Mouse (Mus musculus) stomach, postnatal 0 days (tissue): ENCODE results near the gene Ccsap.

ENCODE experiments used
- CTCF ChIP-seq: IDR thresholded peaks from 2 replicates; pipeline ENCODE4 v1.5.1; 2016; ENCODE audit warnings: antibody characterized with exemption, low read depth, mild to moderate bottlenecking, moderate library complexity
- EP300 ChIP-seq: optimal IDR thresholded peaks from 2 replicates; pipeline ENCODE3; 2016; ENCODE audit warnings: antibody characterized with exemption

DNA sequence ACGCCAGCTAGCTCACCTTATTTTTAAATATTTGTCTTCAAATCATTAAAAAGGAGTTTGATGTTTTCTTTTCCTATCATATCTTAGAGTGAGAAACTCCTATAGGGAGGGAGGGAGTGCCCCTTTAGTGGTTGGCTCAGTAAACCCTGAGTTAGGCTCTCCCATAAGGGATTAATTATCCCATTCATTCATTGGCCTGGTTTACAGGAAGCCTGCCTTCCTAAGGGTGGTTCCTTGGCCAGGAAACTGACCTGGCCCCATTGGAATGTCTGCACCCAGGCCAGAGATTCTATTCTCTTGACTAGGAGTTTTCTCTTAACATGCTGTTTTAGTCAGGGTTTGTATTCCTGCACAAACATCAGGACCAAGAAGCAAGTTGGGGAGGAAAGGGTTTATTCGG, 27.9 kb upstream of the Ccsap start:
- TF ChIP-seq CTCF (no peak), EP300 (no peak)
